Mouse (Mus musculus) lung, embryonic 14.5 days (tissue): ENCODE measurements at regions not wholly inside any gene's neighbourhood (a gene's known extent, or its start where the extent isn't known, plus 50 kb on each side); places are given as distances from the start of the nearest gene placed in this dataset. TPM values are rescaled to one million over a fixed set of nuclear protein-coding genes. Genes with fewer than 3 reads are reported as not detected.
"Not testable (repeated sequence)": the region's sequence is repeated elsewhere in the genome, so short reads cannot be mapped to it uniquely, and the experiment has no call there.

Experiments used
- ATAC-seq: fragments of 200-750 bp; cut with Nextera tagmentation; 2 replicates; pipeline ENCODE4 v1.8.0; 2017; ENCODE audit warnings: mild to moderate bottlenecking, moderate TSS enrichment, moderate library complexity; ENCODE audit not compliant: insufficient read depth
- DNase-seq: peaks from one replicate; pipeline ENCODE4 v3.0.0-alpha.2; 2015
- H3K27ac ChIP-seq: fragments of 300-500 bp; sonication (generic); 2 replicates; pipeline ENCODE4 v1.5.1; 2014; ENCODE audit warnings: low read depth, mild to moderate bottlenecking, moderate library complexity
- H3K27me3 ChIP-seq: fragments of 300-500 bp; sonication (generic); 2 replicates; pipeline ENCODE4 v1.6.1; 2014; ENCODE audit warnings: low read length, control low read depth; ENCODE audit not compliant: insufficient read depth
- H3K36me3 ChIP-seq: fragments of 300-500 bp; sonication (generic); 2 replicates; pipeline ENCODE4 v1.6.1; 2014; ENCODE audit warnings: control low read depth; ENCODE audit not compliant: insufficient read depth
- H3K4me1 ChIP-seq: fragments of 300-500 bp; sonication (generic); 2 replicates; pipeline ENCODE4 v1.6.1; 2014; ENCODE audit warnings: antibody characterized with exemption, control low read depth; ENCODE audit not compliant: insufficient read depth
- H3K4me2 ChIP-seq: fragments of 300-500 bp; sonication (generic); 2 replicates; pipeline ENCODE4 v1.6.1; 2014; ENCODE audit warnings: mild to moderate bottlenecking
- H3K4me3 ChIP-seq: fragments of 300-500 bp; sonication (generic); 2 replicates; pipeline ENCODE4 v1.5.1; 2014; ENCODE audit warnings: low read depth, low read length
- H3K9ac ChIP-seq: fragments of 300-500 bp; sonication (generic); 2 replicates; pipeline ENCODE4 v1.6.1; 2014
- H3K9me3 ChIP-seq: fragments of 300-500 bp; sonication (generic); 2 replicates; pipeline ENCODE4 v1.6.1; 2016; ENCODE audit warnings: low read depth, low read length, control low read depth
- CTCF ChIP-seq: IDR thresholded peaks from 2 replicates; pipeline ENCODE4 v1.5.1; 2016; ENCODE audit warnings: antibody characterized with exemption, low read depth
- WGBS: fragments of 180-500 bp; shearing (Covaris S2); extraction: QIAGEN DNeasy Blood & Tissue Kit; methylation state at CpG from one replicate; pipeline ENCODE4 v1.1.7; 2014; 5-methylcytosine and 5-hydroxymethylcytosine counted together
- microRNA-seq: library from miRNA; unstranded; fragments of <30 nt; microRNA quantifications from one replicate; pipeline ENCODE4, GENCODE M21; 2016; ENCODE audit warnings: borderline number of aligned reads

GRCm38 (mm10) chrX:93097551-93097950 lies 188.7 kb upstream of the Arx start:
- no peak for TF ChIP-seq CTCF
- ATAC-seq = no peak

GRCm38 (mm10) chrX:93107930-93108567 lies 178.2 kb upstream of the Arx start:
- Histone ChIP-seq H3K27me3 (no peaks in the 10 kb centered on the region), H3K27ac (no peak overlapping the region), H3K4me1 (no peaks in the 10 kb centered on the region), H3K9ac (no peak overlapping the region), H3K36me3 (no peaks in the 10 kb centered on the region), H3K4me3 (no peak overlapping the region), H3K9me3 (no peaks in the 10 kb centered on the region), H3K4me2 (no peak overlapping the region)
- ATAC-seq (no peak), DNase-seq (no peak)
- WGBS = 72% methylated on average over 4 of the region's 4 CpGs
- no peak for TF ChIP-seq CTCF

More at GRCm38 (mm10) chrX:93097551-93097950, 188.7 kb upstream of the Arx start:
- H3K36me3 ChIP-seq = no peaks in the 10 kb centered on the region
- 64% methylated on average over 2 of the region's 2 CpGs for WGBS
- no peak overlapping the region for H3K9ac ChIP-seq
- H3K4me1 ChIP-seq = no peaks in the 10 kb centered on the region
- H3K27ac ChIP-seq = no peak overlapping the region
- H3K27me3 ChIP-seq = no peaks in the 10 kb centered on the region
- no peak for DNase-seq
- H3K4me3 ChIP-seq = no peak overlapping the region
- H3K4me2 ChIP-seq = no peak overlapping the region
- H3K9me3 ChIP-seq = no peaks in the 10 kb centered on the region

GRCm38 (mm10) chrX:93154367-93154766 lies 131.9 kb upstream of the Arx start:
- not testable (repeated sequence) for ATAC-seq, H3K4me1 ChIP-seq, H3K27ac ChIP-seq, H3K9ac ChIP-seq, H3K9me3 ChIP-seq, H3K4me3 ChIP-seq, H3K36me3 ChIP-seq, DNase-seq, H3K27me3 ChIP-seq, H3K4me2 ChIP-seq

- ATAC-seq = peak; percentile 52; the same call in 1 of the 2 replicates
- TF ChIP-seq CTCF = no peak
- Histone ChIP-seq H3K36me3 (no peaks in the 10 kb centered on the region), H3K4me1 (no peaks in the 10 kb centered on the region), H3K4me3 (no peak overlapping the region), H3K4me2 (no peak overlapping the region), H3K9ac (no peak overlapping the region), H3K27ac (no peak overlapping the region), H3K9me3 (no peaks in the 10 kb centered on the region), H3K27me3 (no peaks in the 10 kb centered on the region)
- peak; percentile 41 for DNase-seq
Observed at GRCm38 (mm10) chrX:93159105-93159504, 127.1 kb upstream of the Arx start.

- Histone ChIP-seq H3K4me3 (no peak overlapping the region), H3K9ac (no peak overlapping the region), H3K9me3 (no peaks in the 10 kb centered on the region), H3K36me3 (no peaks in the 10 kb centered on the region), H3K27me3 (no peaks in the 10 kb centered on the region), H3K4me1 (no peaks in the 10 kb centered on the region), H3K4me2 (no peak overlapping the region), H3K27ac (no peak overlapping the region)
- WGBS = 54% methylated on average over 1 of the region's 1 CpGs
- ATAC-seq (no peak), DNase-seq (no peak)
- TF ChIP-seq CTCF = no peak
Observed at GRCm38 (mm10) chrX:93160956-93161355, 125.3 kb upstream of the Arx start.

Small RNAs in the stretch of these regions (microRNA-seq; reads per million reads assigned to microRNA genes)
- not detected for gene Gm24973
